Mouse (Mus musculus) olfactory bulb, adult 2 months (tissue): ENCODE results near the gene Ttc38. TPM values are rescaled to one million over a fixed set of nuclear protein-coding genes. Genes with fewer than 3 reads are reported as not detected.

Source experiments
- H3K27ac ChIP-seq: fragments of 200-500 bp; 2 replicates; pipeline ENCODE4 v1.5.1; 2012; ENCODE audit warnings: low read depth, low read length; ENCODE audit not compliant: insufficient read depth
- H3K4me1 ChIP-seq: fragments of 200-500 bp; 2 replicates; pipeline ENCODE4 v1.6.1; 2012; ENCODE audit warnings: low read length; ENCODE audit not compliant: control insufficient read depth, insufficient read depth
- H3K4me3 ChIP-seq: fragments of 200-500 bp; 2 replicates; pipeline ENCODE4 v1.5.1; 2012; ENCODE audit warnings: mild to moderate bottlenecking, low read depth, low read length, moderate library complexity; ENCODE audit not compliant: insufficient read depth
- CTCF ChIP-seq: fragments of 200-500 bp; IDR thresholded peaks from 2 replicates; pipeline ENCODE4 v1.5.1; 2012; ENCODE audit warnings: low read depth, mild to moderate bottlenecking, low read length, moderate library complexity; ENCODE audit not compliant: insufficient read depth
- POLR2A ChIP-seq: fragments of 200-500 bp; IDR thresholded peaks from 2 replicates; pipeline ENCODE4 v1.6.1; 2012; ENCODE audit warnings: mild to moderate bottlenecking, low read depth, low read length, moderate library complexity; ENCODE audit not compliant: insufficient read depth
- WGBS: fragments of 180-500 bp; shearing (Covaris S2); methylation state at CpG from one replicate; pipeline ENCODE4 v1.1.7; 2018; 5-methylcytosine and 5-hydroxymethylcytosine counted together
- polyA plus RNA-seq: library from polyadenylated mRNA; stranded (reverse); fragments of >200 nt; gene quantifications from 2 replicates; pipeline ENCODE4 v1.2.4, GENCODE M21; 2012; ENCODE audit warnings: low replicate concordance; ENCODE audit not compliant: missing spikeins, insufficient read depth, insufficient read length

Gene Ttc38
- not detected in 2 replicates for polyA plus RNA-seq

- Histone ChIP-seq H3K27ac (no peak within 1 kb of the TSS; the same call in 1 of the 2 replicates), H3K4me3 (peak within 1 kb of the TSS; percentile 86), H3K4me1 (peaks cover 13% of the 10 kb centered on the region)
- WGBS: under 1% methylated on average over 27 of the region's 27 CpGs
- TF ChIP-seq POLR2A: peak; percentile 74
- peak; percentile 11; the same call in 1 of the 2 replicates for TF ChIP-seq CTCF
Measured at GRCm38 (mm10) chr15:85831954-85832590, at the start of gene Ttc38. TSS of gene Ttc38 (plus strand) at chr15:85832306.

- TF ChIP-seq POLR2A (no peak), CTCF (no peak)
- WGBS: 84% methylated on average over 4 of the region's 4 CpGs
- Histone ChIP-seq H3K4me3 (no peak overlapping the region), H3K4me1 (no peaks in the 10 kb centered on the region), H3K27ac (no peak overlapping the region)
Measured at GRCm38 (mm10) chr15:85783146-85783545, 49.0 kb upstream of the Ttc38 start.

- H3K4me1 ChIP-seq: no peaks in the 10 kb centered on the region
- 90% methylated on average over 3 of the region's 3 CpGs for WGBS
- no peak overlapping the region for H3K4me3 ChIP-seq
- H3K27ac ChIP-seq: no peak overlapping the region
- TF ChIP-seq POLR2A (no peak), CTCF (no peak)
Measured at GRCm38 (mm10) chr15:85784341-85784740, 47.8 kb upstream of the Ttc38 start.

- Histone ChIP-seq H3K4me3 (no peak overlapping the region), H3K27ac (no peak overlapping the region), H3K4me1 (no peaks in the 10 kb centered on the region)
- TF ChIP-seq POLR2A (no peak), CTCF (no peak)
- WGBS: 66% methylated on average over 5 of the region's 5 CpGs
Measured at GRCm38 (mm10) chr15:85786711-85787110, 45.4 kb upstream of the Ttc38 start.

GRCm38 (mm10) chr15:85787482-85787881 is 44.6 kb upstream of the Ttc38 start:
- H3K27ac ChIP-seq: no peak overlapping the region
- TF ChIP-seq POLR2A: no peak
- no peak for TF ChIP-seq CTCF
- H3K4me1 ChIP-seq: no peaks in the 10 kb centered on the region
- 92% methylated on average over 6 of the region's 6 CpGs for WGBS
- no peak overlapping the region for H3K4me3 ChIP-seq

GRCm38 (mm10) chr15:85788051-85788450 is 44.1 kb upstream of the Ttc38 start:
- Histone ChIP-seq H3K4me3 (no peak overlapping the region), H3K27ac (no peak overlapping the region), H3K4me1 (no peaks in the 10 kb centered on the region)
- WGBS: 94% methylated on average over 4 of the region's 4 CpGs
- TF ChIP-seq POLR2A (no peak), CTCF (no peak)

- WGBS: 83% methylated on average over 16 of the region's 16 CpGs
- no peak for TF ChIP-seq POLR2A
- no peak for TF ChIP-seq CTCF
- Histone ChIP-seq H3K27ac (no peak overlapping the region), H3K4me1 (no peaks in the 10 kb centered on the region), H3K4me3 (no peak overlapping the region)
Measured at GRCm38 (mm10) chr15:85788633-85789032, 43.5 kb upstream of the Ttc38 start.

GRCm38 (mm10) chr15:85791449-85791848 is 40.7 kb upstream of the Ttc38 start:
- Histone ChIP-seq H3K4me3 (no peak overlapping the region), H3K27ac (no peak overlapping the region), H3K4me1 (no peaks in the 10 kb centered on the region)
- TF ChIP-seq POLR2A: no peak
- no peak for TF ChIP-seq CTCF
- WGBS: 86% methylated on average over 4 of the region's 4 CpGs

- WGBS: 70% methylated on average over 1 of the region's 1 CpGs
- Histone ChIP-seq H3K4me1 (no peaks in the 10 kb centered on the region), H3K4me3 (no peak overlapping the region), H3K27ac (no peak overlapping the region)
- no peak for TF ChIP-seq POLR2A
- no peak for TF ChIP-seq CTCF
Measured at GRCm38 (mm10) chr15:85792819-85793218, 39.3 kb upstream of the Ttc38 start.
